Mouse (Mus musculus) MEL-GATA-1-ER (cell line): ENCODE data around the gene Prkd1.

Experiments
- DNase-seq: peaks from one replicate; pipeline ENCODE4 v3.0.0-alpha.2; 2012; ENCODE audit warnings: low read depth; ENCODE audit errors: extremely low read depth

Gene Prkd1

DNA sequence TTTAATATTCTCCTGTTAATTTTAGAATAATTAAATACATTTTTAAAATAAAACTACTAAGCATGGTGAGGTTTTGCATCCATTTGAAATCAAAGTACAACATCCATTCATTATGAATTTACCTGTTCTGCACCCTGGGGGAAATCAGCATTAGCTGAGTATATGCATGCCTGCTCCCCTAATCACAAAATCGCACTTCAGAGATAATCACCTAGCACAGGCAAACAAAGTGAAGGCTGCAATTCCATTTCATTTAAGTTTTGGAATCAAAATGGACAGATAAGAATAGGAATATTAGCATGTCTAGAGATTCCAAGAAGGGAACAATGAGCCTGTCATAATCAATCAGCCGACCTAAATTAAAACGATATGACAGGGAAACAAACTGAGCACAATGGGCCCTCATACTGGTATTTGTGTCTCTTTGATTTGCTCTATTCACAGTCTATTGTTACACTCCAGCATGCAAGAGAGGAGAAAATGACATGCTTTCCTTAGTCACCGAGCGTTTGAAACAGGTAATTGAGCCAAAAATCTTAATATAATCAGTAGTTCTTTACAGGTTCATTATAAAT lies 218.7 kb downstream of the Prkd1 start:
- DNase-seq = no peak

DNA sequence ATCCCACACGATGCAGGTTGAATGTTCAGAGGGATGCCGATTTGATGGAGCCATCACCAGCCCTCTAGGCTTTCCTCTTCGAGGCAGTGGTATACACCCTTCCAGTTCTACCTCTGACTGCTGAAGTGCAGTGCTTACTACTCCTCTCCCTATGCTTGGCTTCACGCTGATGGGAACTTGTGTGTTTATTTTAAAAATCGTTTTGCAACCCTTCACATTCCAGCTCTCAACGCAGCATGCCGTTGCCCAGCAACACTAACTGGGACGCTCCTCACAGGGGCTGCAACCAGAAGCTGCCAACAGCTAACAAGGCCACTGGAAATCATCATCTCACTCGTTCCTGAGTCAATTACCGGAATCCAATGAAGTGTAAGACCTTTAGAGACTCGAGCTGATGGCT lies 296.5 kb downstream of the Prkd1 start:
- DNase-seq = no peak

DNA sequence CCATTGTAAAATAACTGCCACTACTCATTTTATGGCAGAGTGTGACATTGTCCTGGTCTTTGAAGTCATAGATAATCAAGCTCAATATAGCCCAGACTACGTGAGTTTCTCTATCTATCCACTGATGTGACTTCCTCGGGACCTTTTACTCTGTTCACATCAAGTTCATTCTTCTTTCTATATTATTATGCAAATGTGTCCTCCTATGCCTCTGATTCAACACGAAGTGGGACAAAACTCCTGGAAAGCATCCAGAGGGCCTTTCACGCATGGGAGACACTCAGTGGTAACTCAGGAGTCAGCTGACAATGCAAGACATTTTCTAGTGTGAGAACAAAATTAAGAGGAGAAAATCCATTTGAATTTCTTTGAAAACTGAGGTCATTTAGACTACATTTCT lies 315.7 kb downstream of the Prkd1 start:
- DNase-seq = no peak

DNA sequence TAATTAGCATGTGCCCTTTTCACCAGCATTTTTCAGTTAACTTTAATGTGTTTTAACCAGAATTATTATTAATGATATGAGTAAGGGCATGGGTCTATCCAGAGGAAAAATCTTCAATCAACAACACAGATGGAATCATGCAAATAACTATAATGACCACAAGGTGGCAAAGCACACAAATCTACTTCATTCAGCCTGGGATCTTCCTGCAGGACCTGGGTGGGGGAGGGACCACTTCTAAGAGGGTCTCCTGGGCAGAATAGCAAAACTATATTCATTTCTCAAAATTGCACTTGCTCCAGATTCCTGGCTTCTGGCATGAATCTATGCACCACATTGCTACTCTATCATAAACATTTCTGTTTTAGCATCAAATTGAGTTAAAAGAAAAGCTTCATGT lies 334.3 kb downstream of the Prkd1 start:
- DNase-seq = no peak

DNA sequence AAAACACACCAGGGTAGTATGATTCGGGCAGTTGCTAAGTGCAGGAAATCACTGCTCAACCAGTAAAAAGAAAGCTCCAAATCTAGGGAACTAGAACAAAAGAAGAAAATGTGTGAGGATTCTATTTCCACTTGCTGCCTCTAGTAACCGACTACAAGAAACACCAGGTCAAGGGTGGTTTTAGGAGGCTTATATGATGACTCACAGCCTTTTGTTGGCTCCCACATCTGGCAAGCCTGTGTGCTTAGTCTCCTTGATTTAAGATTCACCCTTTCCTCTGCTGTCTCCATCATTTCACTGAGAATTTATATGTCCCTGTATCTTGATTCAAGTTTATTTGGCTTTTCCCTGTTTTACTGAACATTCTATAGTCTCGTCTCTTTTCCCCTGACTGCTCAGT lies 339.6 kb downstream of the Prkd1 start:
- no peak for DNase-seq

DNA sequence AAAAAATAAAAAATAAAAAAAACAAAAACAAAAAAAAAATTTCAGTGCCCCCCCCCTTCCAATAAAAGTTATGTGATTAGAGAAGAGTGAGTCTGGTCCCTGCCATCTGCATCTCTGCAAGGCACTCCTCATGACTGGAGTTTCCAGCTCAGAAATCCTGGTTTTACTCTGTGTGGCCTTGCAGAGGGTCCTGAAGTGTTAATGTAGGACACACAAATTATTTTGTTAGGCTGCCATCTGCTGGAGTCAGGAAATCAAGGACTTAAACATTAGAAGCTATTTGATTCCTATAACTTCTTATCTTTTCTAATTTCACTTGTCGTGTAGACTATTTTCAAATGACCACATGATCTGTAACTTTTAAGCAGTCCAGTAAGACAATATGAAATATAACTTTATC lies 347.6 kb downstream of the Prkd1 start:
- DNase-seq = no peak

DNA sequence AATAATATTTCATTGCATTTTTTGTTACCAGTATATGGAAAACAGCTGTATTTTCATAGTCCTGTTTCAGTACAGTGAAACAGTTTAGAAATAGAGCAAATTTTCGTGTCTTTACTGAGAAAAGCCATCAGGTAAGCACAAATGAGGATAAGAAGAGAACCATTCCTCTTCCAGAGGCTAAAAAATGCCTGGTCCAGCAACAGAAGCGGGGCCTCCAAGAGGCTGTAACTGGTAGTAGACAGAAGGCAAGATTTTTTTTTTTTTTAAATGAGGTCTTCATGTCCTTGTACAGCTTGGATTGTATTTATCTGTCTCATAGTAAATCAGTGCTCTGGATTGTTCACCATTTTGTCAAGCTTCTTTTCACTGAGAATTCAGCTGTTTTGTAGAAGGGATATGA lies 352.8 kb downstream of the Prkd1 start:
- no peak for DNase-seq

DNA sequence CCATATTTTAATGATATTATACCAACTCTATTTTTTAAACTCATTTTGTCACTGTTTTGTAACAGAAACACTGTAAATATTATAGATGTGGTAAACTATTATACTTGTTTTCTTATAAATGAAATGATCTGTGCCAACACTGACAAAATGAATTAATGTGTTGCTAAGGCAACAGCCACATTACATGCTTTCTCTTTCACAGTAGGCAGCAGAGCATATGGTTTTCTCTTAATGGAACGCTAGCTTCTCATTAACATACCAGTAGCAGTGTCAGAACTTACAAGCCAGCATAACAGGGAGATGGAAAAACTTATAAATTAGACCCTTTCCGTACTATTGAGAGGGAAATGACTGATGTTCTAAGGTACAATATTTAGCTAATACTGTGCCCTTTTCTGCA lies 353.3 kb downstream of the Prkd1 start:
- no peak for DNase-seq

DNA sequence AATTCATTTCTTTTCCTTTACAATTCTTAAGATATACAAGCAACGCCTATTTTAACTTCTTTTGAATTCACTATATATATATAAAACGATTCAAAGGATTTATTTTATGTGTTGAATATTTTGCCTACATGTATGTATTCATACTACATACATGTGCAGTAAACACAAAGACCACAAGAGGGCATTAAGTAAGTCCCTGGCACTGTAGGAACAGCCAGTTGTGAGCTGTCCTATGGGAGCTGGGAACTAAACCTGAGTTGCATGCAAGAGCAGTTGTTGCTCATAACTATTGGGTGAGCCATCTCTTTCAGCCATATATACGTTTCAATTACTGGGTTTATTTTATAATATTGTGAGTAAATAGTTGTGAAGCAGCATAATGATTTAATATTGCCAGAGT lies 356.1 kb downstream of the Prkd1 start:
- DNase-seq = no peak
